Mouse (Mus musculus): ENCODE results near the gene Wdr25.

The Wdr25 gene

DNA sequence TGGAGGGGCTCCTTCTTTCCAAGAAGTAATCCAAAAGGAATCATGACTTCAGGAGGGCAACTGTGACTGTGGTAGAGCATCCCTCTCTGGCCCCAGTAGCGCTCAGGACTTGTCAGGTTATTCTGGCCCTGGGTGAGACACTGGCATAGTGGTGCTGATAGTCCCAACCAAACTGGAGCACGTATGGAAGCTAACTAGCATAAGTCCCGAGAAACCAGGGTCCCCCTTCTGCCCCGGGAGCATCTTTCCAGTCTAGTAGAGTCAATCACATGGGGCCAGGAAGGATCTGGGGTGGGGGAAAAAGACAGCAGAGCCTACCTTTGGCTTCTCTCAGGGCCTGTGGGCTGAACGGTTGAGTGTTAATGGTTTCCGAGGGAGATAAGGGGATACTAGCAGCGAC, 175.3 kb downstream of the Wdr25 start:
- DNase-seq (ENCODE audit: low spot score): no peak

DNA sequence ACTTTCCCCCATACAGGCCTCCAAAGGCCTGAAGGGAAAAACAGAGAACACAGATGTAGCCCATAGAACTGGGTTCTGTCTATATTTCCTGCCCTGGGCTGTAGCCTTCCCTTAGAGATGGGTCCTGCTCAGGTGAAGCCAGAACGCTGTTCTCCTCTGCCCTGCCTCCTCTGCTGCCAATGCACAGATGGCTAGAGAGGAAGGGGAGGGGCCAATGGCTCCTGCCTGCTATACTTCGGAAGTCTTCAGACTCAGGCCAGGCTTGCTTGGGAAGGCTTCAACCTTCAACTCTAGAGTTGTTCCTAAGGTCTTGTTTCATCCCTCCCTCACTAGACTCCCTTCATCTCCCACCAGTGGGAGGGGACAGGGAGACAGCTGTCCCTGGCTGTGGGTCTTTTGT, 176.3 kb downstream of the Wdr25 start:
- no peak for DNase-seq (ENCODE audit: low spot score)

DNA sequence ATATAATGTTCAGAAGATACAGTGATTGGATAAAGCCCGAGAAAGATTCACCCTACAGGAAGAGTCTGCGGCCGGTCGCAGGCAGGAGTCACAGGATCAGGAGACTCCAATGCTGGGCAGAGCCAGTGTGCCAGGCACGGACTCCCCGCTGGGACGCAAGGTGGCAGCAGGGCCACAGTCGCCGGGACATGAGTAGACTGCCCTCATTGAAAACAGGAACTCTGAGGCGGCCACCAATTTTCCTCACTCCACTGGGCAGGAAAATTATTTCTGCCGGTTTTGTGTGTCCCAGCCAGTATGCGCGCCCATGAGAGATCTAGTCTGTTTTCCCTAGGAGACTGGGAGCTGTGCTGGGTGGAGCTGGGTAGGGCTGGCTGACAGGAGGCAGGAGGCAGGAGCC, 177.8 kb downstream of the Wdr25 start:
- no peak for DNase-seq (ENCODE audit: low spot score)

DNA sequence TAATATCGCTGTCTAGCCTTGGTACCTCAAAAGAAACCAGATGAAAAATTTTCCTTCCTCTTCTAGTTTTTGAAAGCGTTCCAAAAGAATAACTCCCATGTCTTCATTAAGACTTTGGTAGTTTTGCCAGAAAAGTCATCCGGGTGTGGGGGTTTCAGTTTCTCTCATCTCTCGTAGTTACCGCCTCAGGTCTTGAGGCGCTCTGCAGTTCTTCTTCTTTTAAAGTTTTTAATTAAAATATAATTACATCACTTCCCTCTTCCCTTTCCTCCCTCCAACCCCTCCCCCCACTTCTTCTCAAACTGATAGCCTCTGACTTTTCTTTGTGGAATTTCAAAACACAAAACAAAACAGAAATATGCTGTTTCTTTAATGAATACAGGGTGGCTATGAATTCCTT, 180.7 kb downstream of the Wdr25 start:
- DNase-seq (ENCODE audit: low spot score): no peak

DNA sequence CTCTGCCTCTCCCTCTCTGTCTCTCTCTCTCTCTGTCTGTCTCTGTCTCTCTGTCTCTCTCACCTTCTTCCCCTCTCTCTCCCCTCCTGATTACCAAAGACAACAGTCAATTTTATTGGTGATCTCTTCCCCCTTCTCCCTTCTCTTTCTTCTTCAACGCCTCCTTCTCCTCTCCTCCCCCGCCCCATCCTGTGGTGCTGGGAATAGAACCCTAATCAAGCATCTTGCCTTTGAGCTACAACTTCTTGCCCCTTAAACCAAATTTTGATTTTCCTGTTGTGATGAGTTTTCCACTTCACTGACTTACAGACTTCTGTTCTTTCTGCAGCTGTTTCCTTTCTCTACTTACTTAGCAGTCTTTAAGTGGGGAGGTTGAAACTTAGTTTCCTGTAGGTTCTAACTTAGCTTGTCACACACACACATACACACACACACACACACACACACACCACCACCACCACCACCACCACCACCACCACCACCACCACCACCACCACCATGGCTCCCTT, 181.4 kb downstream of the Wdr25 start:
- no peak for DNase-seq (ENCODE audit: low spot score)

DNA sequence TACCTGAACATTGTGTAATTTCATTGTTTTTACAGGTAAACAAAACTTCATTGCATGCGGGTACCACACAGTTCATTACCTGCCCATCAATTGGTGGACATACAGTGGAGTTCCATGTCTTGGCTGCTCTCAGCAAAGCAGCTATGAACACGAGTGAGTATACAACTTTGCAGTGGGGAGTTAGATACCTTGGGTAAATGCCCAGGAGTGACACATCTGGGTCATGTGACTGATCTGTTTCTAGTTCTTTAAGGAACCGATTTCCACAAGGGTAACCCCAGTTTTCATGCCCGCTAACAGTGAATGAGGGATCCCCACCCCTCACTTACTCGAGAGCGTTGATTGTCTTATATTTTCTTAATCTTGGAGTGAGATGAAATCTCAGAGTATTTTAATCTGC, 183.6 kb downstream of the Wdr25 start:
- no peak for DNase-seq (ENCODE audit: low spot score)
